Mouse (Mus musculus): ENCODE results near the gene Tnp1.
A peak's percentile ranks its signal among the peaks of the same experiment; 100 is the strongest.

Tnp1 gene

GRCm38 (mm10) chr1:73015731-73016130, at the start of gene Tnp1:
Tnp1 (minus strand) TSS chr1:73015909.
- no peak for DNase-seq (ENCODE audit: low spot score in 2 of 2)

- peak in 1 of 2 experiments; percentile 12 for DNase-seq (ENCODE audit: low spot score in 2 of 2)
These were observed 48.6 kb upstream of the Tnp1 start for GRCm38 (mm10) chr1:73064336-73064735.

- no peak for DNase-seq (ENCODE audit: low spot score in 2 of 2)
These were observed 46.0 kb upstream of the Tnp1 start for GRCm38 (mm10) chr1:73061491-73062233.

GRCm38 (mm10) chr1:73060271-73060670, 44.6 kb upstream of the Tnp1 start:
- DNase-seq (ENCODE audit: low spot score in 2 of 2): no peak

GRCm38 (mm10) chr1:73056266-73057001, 40.7 kb upstream of the Tnp1 start:
- no peak for DNase-seq (ENCODE audit: low spot score in 2 of 2)

GRCm38 (mm10) chr1:73055820-73056219, 40.1 kb upstream of the Tnp1 start:
- no peak for DNase-seq (ENCODE audit: low spot score in 2 of 2)

- no peak for DNase-seq (ENCODE audit: low spot score in 2 of 2)
These were observed 39.5 kb upstream of the Tnp1 start for GRCm38 (mm10) chr1:73055206-73055605.

GRCm38 (mm10) chr1:73053545-73054326, 38.0 kb upstream of the Tnp1 start:
- DNase-seq (ENCODE audit: low spot score in 2 of 2): no peak

- no peak for DNase-seq (ENCODE audit: low spot score in 2 of 2)
These were observed 31.4 kb upstream of the Tnp1 start for GRCm38 (mm10) chr1:73046896-73047672.

GRCm38 (mm10) chr1:73045948-73046685, 30.4 kb upstream of the Tnp1 start:
- no peak for DNase-seq (ENCODE audit: low spot score in 2 of 2)

- DNase-seq (ENCODE audit: low spot score in 2 of 2): no peak
These were observed 28.0 kb upstream of the Tnp1 start for GRCm38 (mm10) chr1:73043671-73044070.

GRCm38 (mm10) chr1:73040691-73041425, 25.1 kb upstream of the Tnp1 start:
- DNase-seq (ENCODE audit: low spot score in 2 of 2): no peak

GRCm38 (mm10) chr1:73038532-73038931, 22.8 kb upstream of the Tnp1 start:
- no peak for DNase-seq (ENCODE audit: low spot score in 2 of 2)

- DNase-seq (ENCODE audit: low spot score in 2 of 2): no peak
These were observed 20.8 kb upstream of the Tnp1 start for GRCm38 (mm10) chr1:73036536-73036935.

GRCm38 (mm10) chr1:73035726-73036125, 20.0 kb upstream of the Tnp1 start:
- DNase-seq (ENCODE audit: low spot score in 2 of 2): no peak

GRCm38 (mm10) chr1:73032491-73032890, 16.8 kb upstream of the Tnp1 start:
- DNase-seq (ENCODE audit: low spot score in 2 of 2): no peak

GRCm38 (mm10) chr1:73028741-73029140, 13.0 kb upstream of the Tnp1 start:
- no peak for DNase-seq (ENCODE audit: low spot score in 2 of 2)

- no peak for DNase-seq (ENCODE audit: low spot score in 2 of 2)
These were observed 11.7 kb upstream of the Tnp1 start for GRCm38 (mm10) chr1:73027381-73027780.

- DNase-seq (ENCODE audit: low spot score in 2 of 2): no peak
These were observed 11.1 kb upstream of the Tnp1 start for GRCm38 (mm10) chr1:73026786-73027299.

GRCm38 (mm10) chr1:73026157-73026556, 10.4 kb upstream of the Tnp1 start:
- DNase-seq (ENCODE audit: low spot score in 2 of 2): no peak

Data from frontal cortex, postnatal 25 days (tissue).